Mouse (Mus musculus) intestine, embryonic 14.5 days (tissue): ENCODE data around the gene 4931422A03Rik. TPM values are rescaled to one million over a fixed set of nuclear protein-coding genes. Genes with fewer than 3 reads are reported as not detected.

Experiments used
- ATAC-seq: fragments of 200-750 bp; cut with Nextera tagmentation; replicated peaks from 2 replicates; pipeline ENCODE4 v1.8.0; 2017; ENCODE audit warnings: low read depth, moderate number of reproducible peaks, moderate TSS enrichment, moderate library complexity; ENCODE audit not compliant: low FRiP score, low TSS enrichment
- DNase-seq: peaks from one replicate; pipeline ENCODE4 v3.0.0-alpha.2; 2018; ENCODE audit warnings: low spot score
- H3K27ac ChIP-seq: fragments of 300-500 bp; sonication (generic); 2 replicates; pipeline ENCODE4 v1.5.1; 2014; ENCODE audit warnings: low read depth, mild to moderate bottlenecking, control low read depth
- H3K27me3 ChIP-seq: fragments of 300-500 bp; sonication (generic); replicated peaks from 2 replicates; pipeline ENCODE4 v1.6.1; 2014; ENCODE audit warnings: low read length, control low read depth; ENCODE audit not compliant: control insufficient read depth, insufficient read depth
- H3K36me3 ChIP-seq: fragments of 300-500 bp; sonication (generic); 2 replicates; pipeline ENCODE4 v1.6.1; 2014; ENCODE audit warnings: low read length, control low read depth; ENCODE audit not compliant: control insufficient read depth, insufficient read depth
- H3K4me1 ChIP-seq: fragments of 300-500 bp; sonication (generic); replicated peaks from 2 replicates; pipeline ENCODE4 v1.6.1; 2014; ENCODE audit warnings: low read length, control low read depth, mixed read lengths; ENCODE audit not compliant: control insufficient read depth, insufficient read depth
- H3K4me2 ChIP-seq: fragments of 300-500 bp; sonication (generic); 2 replicates; pipeline ENCODE4 v1.6.1; 2014; ENCODE audit warnings: low read length
- H3K4me3 ChIP-seq: fragments of 300-500 bp; sonication (generic); 2 replicates; pipeline ENCODE4 v1.5.1; 2014; ENCODE audit warnings: low read depth, low read length, control low read depth, mixed read lengths
- H3K9ac ChIP-seq: fragments of 300-500 bp; sonication (generic); 2 replicates; pipeline ENCODE4 v1.6.1; 2014; ENCODE audit warnings: mild to moderate bottlenecking, low read length
- H3K9me3 ChIP-seq: fragments of 300-500 bp; sonication (generic); 2 replicates; pipeline ENCODE4 v1.6.1; 2016; ENCODE audit warnings: low read length, control low read depth; ENCODE audit not compliant: control insufficient read depth
- WGBS: fragments of 180-500 bp; shearing (Covaris S2); extraction: QIAGEN DNeasy Blood & Tissue Kit; methylation state at CpG from one replicate; pipeline ENCODE4 v1.1.7; 2014; 5-methylcytosine and 5-hydroxymethylcytosine counted together
- polyA plus RNA-seq: library from polyadenylated mRNA; unstranded; fragments of >200 nt; fragmentation: Nextera tagmentation; extraction: Ambion mirVana; gene quantifications from 2 replicates; pipeline ENCODE4 v1.2.1, GENCODE M21; 2014

4931422A03Rik gene
- polyA plus RNA-seq, 1 experiment from 2014 or later = 2.1 TPM

DNA sequence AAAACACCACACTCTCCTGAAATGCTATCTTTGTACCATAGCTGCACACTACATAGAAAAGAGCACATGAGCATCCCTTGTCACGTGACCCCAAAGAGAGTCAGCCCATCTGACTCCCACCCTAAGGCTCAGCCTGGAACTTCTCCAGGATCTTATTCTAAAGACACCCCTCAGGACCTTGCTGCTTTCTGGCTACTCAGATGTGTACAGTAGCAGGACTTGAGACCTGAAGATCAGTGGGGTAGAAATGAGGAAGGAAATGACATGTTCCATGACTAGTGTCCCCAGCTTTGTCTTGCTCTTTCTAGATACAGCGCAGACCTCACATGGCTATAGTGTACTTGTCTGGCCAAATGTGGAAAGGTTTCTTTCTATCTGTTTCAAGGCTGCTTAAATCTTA is 83.3 kb downstream of the 4931422A03Rik start:
- Histone ChIP-seq H3K4me2 (no peak overlapping the region), H3K9me3 (no peaks in the 10 kb centered on the region), H3K9ac (no peak overlapping the region), H3K27ac (no peak overlapping the region), H3K27me3 (no peaks in the 10 kb centered on the region), H3K36me3 (no peaks in the 10 kb centered on the region), H3K4me1 (no peaks in the 10 kb centered on the region), H3K4me3 (no peak overlapping the region)
- ATAC-seq (no peak), DNase-seq (no peak)
- 82% methylated on average over 2 of the region's 2 CpGs for WGBS

DNA sequence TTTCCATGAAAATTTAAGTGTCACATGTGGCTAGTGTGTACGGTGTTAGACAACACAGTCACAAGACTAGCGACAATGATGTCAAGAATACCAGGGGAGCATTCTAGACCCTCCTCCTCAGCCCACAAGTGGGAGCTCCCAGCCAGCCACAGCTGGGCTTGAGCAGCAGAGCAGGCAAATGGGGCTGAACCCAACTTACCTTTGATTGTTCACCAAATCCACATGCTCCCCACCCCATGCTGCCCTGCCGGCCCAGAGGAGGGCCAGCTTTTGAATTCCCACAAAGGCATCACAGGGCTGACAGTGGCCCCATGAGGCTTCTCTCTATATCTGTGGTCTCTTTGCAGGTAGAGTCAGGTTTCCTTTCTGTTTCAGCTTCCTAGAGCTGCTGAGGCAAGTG is 87.1 kb downstream of the 4931422A03Rik start:
- no peak overlapping the region for H3K9ac ChIP-seq
- H3K36me3 ChIP-seq = no peaks in the 10 kb centered on the region
- H3K27me3 ChIP-seq = no peaks in the 10 kb centered on the region
- no peaks in the 10 kb centered on the region for H3K9me3 ChIP-seq
- H3K4me2 ChIP-seq = no peak overlapping the region
- no peak overlapping the region for H3K4me3 ChIP-seq
- H3K27ac ChIP-seq = no peak overlapping the region
- no peak for ATAC-seq
- no peaks in the 10 kb centered on the region for H3K4me1 ChIP-seq
- no peak for DNase-seq
- WGBS = 81% methylated on average over 3 of the region's 3 CpGs

DNA sequence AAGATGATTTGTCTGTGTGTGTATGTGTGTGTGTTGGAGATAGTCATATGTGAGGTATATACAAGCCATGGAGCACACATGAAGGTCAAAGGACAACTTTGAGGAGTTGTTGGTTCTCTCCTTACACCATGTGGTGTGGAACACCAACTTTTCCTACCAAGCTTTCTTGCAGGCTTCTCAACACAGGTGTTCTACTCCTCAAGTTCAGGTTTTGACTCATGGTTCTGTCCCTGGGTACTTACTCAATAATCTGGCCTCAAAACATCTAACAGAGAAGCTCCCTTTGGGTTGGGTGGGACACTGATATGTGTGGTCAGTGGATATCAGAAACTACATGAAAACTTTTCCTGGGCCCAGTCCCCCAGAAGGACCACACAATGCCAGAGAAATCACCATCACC is 89.2 kb downstream of the 4931422A03Rik start:
- DNase-seq = no peak
- no peaks in the 10 kb centered on the region for H3K4me1 ChIP-seq
- no peak overlapping the region for H3K27ac ChIP-seq
- no peaks in the 10 kb centered on the region for H3K27me3 ChIP-seq
- H3K36me3 ChIP-seq = no peaks in the 10 kb centered on the region
- H3K4me3 ChIP-seq = no peak overlapping the region
- no peak overlapping the region for H3K9ac ChIP-seq
- no peak overlapping the region for H3K4me2 ChIP-seq
- H3K9me3 ChIP-seq = no peaks in the 10 kb centered on the region
- ATAC-seq = no peak

DNA sequence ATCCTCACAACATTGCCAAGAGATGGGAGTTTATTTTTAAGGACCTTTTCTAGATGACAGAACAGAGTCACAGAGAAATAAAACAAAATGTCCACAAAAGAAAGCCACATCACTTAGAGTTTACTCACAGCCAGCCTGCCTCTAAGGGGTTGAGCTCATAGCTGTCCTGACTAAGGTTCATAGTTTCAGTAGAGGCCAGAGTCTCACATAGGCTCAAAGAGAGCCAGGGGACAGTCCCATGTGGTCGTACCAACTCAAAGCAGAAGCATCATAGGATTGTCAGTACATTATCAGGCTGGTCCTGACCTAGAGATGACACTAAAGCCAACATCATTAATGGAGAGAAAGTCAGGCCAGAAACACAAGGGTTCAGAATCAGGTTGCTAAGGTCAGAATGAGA is 89.6 kb downstream of the 4931422A03Rik start:
- H3K4me2 ChIP-seq = no peak overlapping the region
- H3K36me3 ChIP-seq = no peaks in the 10 kb centered on the region
- WGBS = 74% methylated on average over 1 of the region's 1 CpGs
- ATAC-seq (no peak), DNase-seq (no peak)
- H3K27me3 ChIP-seq = no peaks in the 10 kb centered on the region
- no peaks in the 10 kb centered on the region for H3K9me3 ChIP-seq
- no peak overlapping the region for H3K4me3 ChIP-seq
- H3K9ac ChIP-seq = no peak overlapping the region
- H3K4me1 ChIP-seq = no peaks in the 10 kb centered on the region
- no peak overlapping the region for H3K27ac ChIP-seq

DNA sequence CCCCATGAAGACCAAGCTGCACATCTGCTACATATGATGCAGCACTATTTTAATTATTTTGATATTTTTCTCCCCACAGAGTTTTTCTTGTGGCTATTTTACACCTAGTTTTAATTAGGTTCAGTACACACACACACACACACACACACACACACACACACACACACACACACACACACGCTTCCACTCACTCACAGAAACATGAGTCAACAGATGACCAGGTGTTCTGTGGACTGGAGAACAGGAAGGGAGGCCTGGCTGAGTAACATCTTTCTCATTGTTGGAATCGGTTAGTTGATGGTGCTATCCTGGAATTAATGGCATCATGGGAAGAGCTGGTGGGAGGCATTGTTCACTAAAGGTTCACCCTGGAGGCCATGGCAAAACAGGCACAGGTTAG is 90.5 kb downstream of the 4931422A03Rik start:
- WGBS = 71% methylated on average over 2 of the region's 2 CpGs
- H3K36me3 ChIP-seq = no peaks in the 10 kb centered on the region
- no peak for DNase-seq
- no peak for ATAC-seq
- no peak overlapping the region for H3K4me2 ChIP-seq
- H3K4me3 ChIP-seq = no peak overlapping the region
- no peak overlapping the region for H3K9ac ChIP-seq
- no peaks in the 10 kb centered on the region for H3K9me3 ChIP-seq
- H3K27me3 ChIP-seq = no peaks in the 10 kb centered on the region
- no peak overlapping the region for H3K27ac ChIP-seq
- no peaks in the 10 kb centered on the region for H3K4me1 ChIP-seq

DNA sequence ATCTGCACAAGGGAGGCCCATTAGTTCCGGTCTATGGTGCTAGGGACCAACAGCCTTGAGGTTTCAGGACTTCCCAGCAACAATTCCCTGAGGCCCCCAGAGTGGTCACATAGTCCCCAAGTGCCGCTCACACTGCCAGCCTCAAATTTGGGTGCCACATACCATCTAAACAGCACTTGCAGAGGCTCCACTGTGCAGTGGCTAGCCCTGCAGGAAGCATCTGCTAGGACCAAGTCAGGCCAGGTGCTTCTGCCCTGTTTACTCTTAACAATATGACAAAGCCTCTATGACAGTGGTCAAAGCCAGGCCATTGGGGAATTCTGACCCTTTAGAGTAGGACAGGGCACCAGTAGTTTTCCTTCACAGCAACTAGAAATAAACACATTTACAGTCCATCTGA is 91.5 kb downstream of the 4931422A03Rik start:
- ATAC-seq = no peak
- H3K9ac ChIP-seq = no peak overlapping the region
- no peaks in the 10 kb centered on the region for H3K36me3 ChIP-seq
- H3K4me2 ChIP-seq = no peak overlapping the region
- no peak for DNase-seq
- no peak overlapping the region for H3K4me3 ChIP-seq
- WGBS = 98% methylated on average over 2 of the region's 2 CpGs
- no peaks in the 10 kb centered on the region for H3K27me3 ChIP-seq
- no peaks in the 10 kb centered on the region for H3K9me3 ChIP-seq
- H3K4me1 ChIP-seq = no peaks in the 10 kb centered on the region
- no peak overlapping the region for H3K27ac ChIP-seq

DNA sequence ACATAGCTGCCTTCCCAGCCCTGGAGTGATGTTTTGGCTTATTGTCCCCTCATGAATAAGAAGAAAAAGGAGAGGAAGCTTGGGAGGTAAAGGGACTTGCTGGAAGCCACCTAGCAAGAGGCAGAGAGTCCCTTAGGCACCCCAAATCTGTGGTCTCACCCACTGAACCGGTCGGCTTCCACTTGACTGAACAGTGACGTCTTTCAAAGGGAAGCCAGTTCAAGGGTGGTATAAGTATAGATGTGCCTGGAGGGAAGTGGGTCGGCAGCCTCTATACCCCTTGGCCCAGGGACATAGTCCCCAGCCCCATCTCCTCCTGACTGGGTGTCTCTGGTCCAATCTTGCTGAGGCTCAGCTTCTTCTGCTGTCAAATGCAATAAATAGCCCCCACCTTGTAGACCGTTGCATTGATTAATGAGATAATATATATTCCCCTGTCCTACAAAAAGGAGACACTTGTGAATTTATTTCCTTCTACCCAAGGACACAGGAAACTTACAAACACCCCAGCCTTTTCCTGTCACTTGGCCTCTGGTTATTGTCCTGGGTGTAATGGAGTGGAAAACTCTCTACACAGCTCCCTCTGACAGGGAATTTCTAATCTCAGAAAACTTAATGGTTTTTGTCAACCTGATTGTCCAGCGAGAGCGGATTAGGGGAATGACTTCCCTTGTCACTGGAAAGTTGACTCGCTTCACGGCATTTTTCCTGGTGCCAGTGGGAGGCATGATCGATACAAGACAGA is 92.3 kb downstream of the 4931422A03Rik start:
- no peaks in the 10 kb centered on the region for H3K4me1 ChIP-seq

DNA sequence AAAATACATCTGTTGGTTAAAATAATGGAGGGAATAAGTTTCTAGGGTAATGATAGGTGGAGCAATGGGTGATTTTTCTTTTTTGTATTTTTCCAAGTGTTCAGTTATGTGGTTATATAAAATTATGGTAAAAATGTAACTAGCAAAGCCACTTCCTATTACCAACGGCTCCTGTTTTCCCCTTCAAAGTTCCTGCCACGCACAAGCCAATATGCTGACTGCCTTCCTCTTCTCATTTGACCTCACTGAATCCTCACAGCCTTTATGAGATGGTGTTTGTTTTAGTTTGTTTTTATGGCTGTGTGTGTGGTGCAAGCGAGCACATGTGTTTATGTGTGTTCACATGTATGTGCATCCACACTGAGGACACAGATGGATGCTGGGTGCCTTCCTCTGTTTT is 93.5 kb downstream of the 4931422A03Rik start:
- ATAC-seq = no peak
- H3K4me1 ChIP-seq = no peaks in the 10 kb centered on the region
- H3K27me3 ChIP-seq = no peaks in the 10 kb centered on the region
- H3K4me2 ChIP-seq = no peak overlapping the region
- WGBS = 67% methylated on average over 3 of the region's 3 CpGs
- H3K9ac ChIP-seq = no peak overlapping the region
- no peak for DNase-seq
- H3K4me3 ChIP-seq = no peak overlapping the region
- no peak overlapping the region for H3K27ac ChIP-seq
- no peaks in the 10 kb centered on the region for H3K36me3 ChIP-seq
- H3K9me3 ChIP-seq = no peaks in the 10 kb centered on the region

More for the DNA sequence above, 92.3 kb downstream of the 4931422A03Rik start:
- Histone ChIP-seq H3K9me3 (no peaks in the 10 kb centered on the region), H3K4me3 (no peak overlapping the region), H3K36me3 (no peaks in the 10 kb centered on the region), H3K4me2 (no peak overlapping the region), H3K9ac (no peak overlapping the region), H3K27me3 (no peaks in the 10 kb centered on the region), H3K27ac (no peak overlapping the region)
- WGBS = 65% methylated on average over 10 of the region's 10 CpGs
- DNase-seq (no peak), ATAC-seq (no peak)

DNA sequence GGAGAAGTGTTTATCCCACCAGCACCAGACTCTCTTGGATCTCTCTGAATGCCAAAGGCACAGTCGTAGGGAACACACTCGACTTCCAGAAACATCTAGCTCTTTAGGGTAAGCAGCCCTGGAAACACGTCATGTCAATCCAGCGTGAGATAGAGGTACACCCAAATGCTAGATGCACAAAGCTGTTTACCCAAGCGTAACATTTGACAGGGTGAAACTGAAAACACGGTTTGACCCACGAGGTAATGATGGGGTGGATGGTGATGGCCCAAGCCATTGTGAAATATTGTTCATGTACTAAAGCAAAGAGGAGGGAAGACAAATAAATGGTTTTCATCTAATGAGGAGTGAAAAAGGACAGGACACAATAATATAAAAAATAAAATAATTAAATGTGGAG is 93.9 kb downstream of the 4931422A03Rik start:
- 51% methylated on average over 7 of the region's 7 CpGs for WGBS
- no peak overlapping the region for H3K9ac ChIP-seq
- H3K27ac ChIP-seq = no peak overlapping the region
- H3K4me2 ChIP-seq = no peak overlapping the region
- no peaks in the 10 kb centered on the region for H3K9me3 ChIP-seq
- no peaks in the 10 kb centered on the region for H3K27me3 ChIP-seq
- ATAC-seq = no peak
- no peak for DNase-seq
- no peak overlapping the region for H3K4me3 ChIP-seq
- no peaks in the 10 kb centered on the region for H3K4me1 ChIP-seq
- no peaks in the 10 kb centered on the region for H3K36me3 ChIP-seq
